Mouse (Mus musculus) forebrain, embryonic 16.5 days (tissue): ENCODE measurements around the gene Atg13. TPM values are rescaled to one million over a fixed set of nuclear protein-coding genes. Genes with fewer than 3 reads are reported as not detected.
"Not testable (repeated sequence)": the region's sequence is repeated elsewhere in the genome, so short reads cannot be mapped to it uniquely, and the experiment has no call there.

Source experiments
- ATAC-seq: fragments of 200-750 bp; cut with Nextera tagmentation; 2 replicates; pipeline ENCODE4 v1.8.0; 2017; ENCODE audit warnings: mild to moderate bottlenecking, moderate library complexity
- H3K27ac ChIP-seq: fragments of 300-500 bp; sonication (generic); 2 replicates; pipeline ENCODE4 v1.5.1; 2014; ENCODE audit warnings: low read length, control low read depth
- H3K27me3 ChIP-seq: fragments of 300-500 bp; sonication (generic); replicated peaks from 2 replicates; pipeline ENCODE4 v1.6.1; 2014; ENCODE audit warnings: low read length; ENCODE audit not compliant: control insufficient read depth, insufficient read depth
- H3K36me3 ChIP-seq: fragments of 300-500 bp; sonication (generic); 2 replicates; pipeline ENCODE4 v1.6.1; 2014; ENCODE audit not compliant: control insufficient read depth, insufficient read depth
- H3K4me1 ChIP-seq: fragments of 300-500 bp; sonication (generic); replicated peaks from 2 replicates; pipeline ENCODE4 v1.6.1; 2014; ENCODE audit warnings: low read length; ENCODE audit not compliant: control insufficient read depth, insufficient read depth
- H3K4me2 ChIP-seq: fragments of 300-500 bp; sonication (generic); 2 replicates; pipeline ENCODE4 v1.6.1; 2014; ENCODE audit warnings: mild to moderate bottlenecking, low read length, control low read depth
- H3K4me3 ChIP-seq: fragments of 300-500 bp; sonication (generic); replicated peaks from 2 replicates; pipeline ENCODE4 v1.5.1; 2014; ENCODE audit warnings: mild to moderate bottlenecking, low read length, control low read depth
- H3K9ac ChIP-seq: fragments of 300-500 bp; sonication (generic); replicated peaks from 2 replicates; pipeline ENCODE4 v1.6.1; 2014; ENCODE audit warnings: low read depth, low read length, control low read depth
- H3K9me3 ChIP-seq: fragments of 300-500 bp; sonication (generic); 2 replicates; pipeline ENCODE4 v1.6.1; 2016; ENCODE audit warnings: low read length; ENCODE audit not compliant: control insufficient read depth
- WGBS: fragments of 180-500 bp; shearing (Covaris S2); extraction: QIAGEN DNeasy Blood & Tissue Kit; methylation state at CpG from one replicate; pipeline ENCODE4 v1.1.7; 2014; 5-methylcytosine and 5-hydroxymethylcytosine counted together
- polyA plus RNA-seq: library from polyadenylated mRNA; unstranded; fragments of >200 nt; fragmentation: Nextera tagmentation; extraction: Ambion mirVana; gene quantifications from 2 replicates; pipeline ENCODE4 v1.2.1, GENCODE M21; 2015

Atg13 gene
- polyA plus RNA-seq, 1 experiment from 2014 or later = 45.0 TPM

GRCm38 (mm10) chr2:91725476-91725875, 15.1 kb upstream of the Atg13 start:
- H3K9ac ChIP-seq, H3K36me3 ChIP-seq, H3K9me3 ChIP-seq, H3K4me1 ChIP-seq, H3K4me3 ChIP-seq, H3K27me3 ChIP-seq, H3K4me2 ChIP-seq, H3K27ac ChIP-seq, ATAC-seq: not testable (repeated sequence)
- 64% methylated on average over 4 of the region's 4 CpGs for WGBS

DNA sequence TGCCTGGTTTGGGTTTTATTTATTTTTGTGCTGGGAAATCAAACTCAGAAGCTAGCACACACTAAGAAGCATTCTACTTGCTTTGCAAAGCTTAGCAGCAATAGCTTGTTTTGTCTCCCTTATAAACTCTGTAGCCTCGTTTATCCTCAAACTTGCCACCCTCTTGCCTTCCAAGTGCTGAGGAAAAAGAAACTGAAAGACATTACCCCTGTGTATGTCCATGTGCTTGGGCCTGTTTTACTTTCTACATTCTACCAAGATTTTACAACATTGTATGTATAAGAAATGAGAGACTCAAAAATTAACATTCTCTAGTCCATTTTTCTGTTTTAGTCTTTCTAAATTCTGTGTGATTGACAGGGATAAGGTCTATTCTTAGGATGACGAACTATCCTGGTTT, 14.3 kb upstream of the Atg13 start:
- Histone ChIP-seq H3K4me1 (no peaks in the 10 kb centered on the region), H3K27ac (no peak overlapping the region), H3K27me3 (no peaks in the 10 kb centered on the region), H3K4me3 (no peak overlapping the region), H3K4me2 (no peak overlapping the region), H3K36me3 (no peaks in the 10 kb centered on the region), H3K9ac (no peak overlapping the region), H3K9me3 (no peaks in the 10 kb centered on the region)
- ATAC-seq = no peak
- WGBS = 65% methylated on average over 2 of the region's 2 CpGs

DNA sequence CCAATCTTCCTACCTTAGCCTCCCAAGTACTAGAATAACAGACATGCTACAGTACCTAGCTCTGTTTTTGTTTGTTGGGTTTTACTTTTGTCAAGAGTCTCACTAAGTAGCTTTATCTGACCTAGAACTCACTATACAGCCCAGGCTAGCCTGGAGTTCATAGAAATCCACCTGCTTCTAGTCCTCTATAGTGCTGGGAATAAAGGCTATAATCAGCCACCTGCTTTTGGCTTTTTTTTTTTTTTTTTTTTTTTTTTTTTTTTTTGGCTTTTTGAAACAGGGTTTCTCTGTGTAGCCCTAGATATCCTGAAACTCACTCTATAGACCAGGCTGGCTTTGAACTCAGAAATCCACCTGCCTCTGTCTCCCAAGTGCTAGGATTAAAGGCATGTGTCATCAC, 13.6 kb upstream of the Atg13 start:
- Histone ChIP-seq H3K9ac (no peak overlapping the region), H3K9me3 (no peaks in the 10 kb centered on the region), H3K4me2 (no peak overlapping the region), H3K27me3 (no peaks in the 10 kb centered on the region), H3K4me3 (no peak overlapping the region), H3K36me3 (no peaks in the 10 kb centered on the region), H3K4me1 (no peaks in the 10 kb centered on the region), H3K27ac (no peak overlapping the region)
- no peak for ATAC-seq

DNA sequence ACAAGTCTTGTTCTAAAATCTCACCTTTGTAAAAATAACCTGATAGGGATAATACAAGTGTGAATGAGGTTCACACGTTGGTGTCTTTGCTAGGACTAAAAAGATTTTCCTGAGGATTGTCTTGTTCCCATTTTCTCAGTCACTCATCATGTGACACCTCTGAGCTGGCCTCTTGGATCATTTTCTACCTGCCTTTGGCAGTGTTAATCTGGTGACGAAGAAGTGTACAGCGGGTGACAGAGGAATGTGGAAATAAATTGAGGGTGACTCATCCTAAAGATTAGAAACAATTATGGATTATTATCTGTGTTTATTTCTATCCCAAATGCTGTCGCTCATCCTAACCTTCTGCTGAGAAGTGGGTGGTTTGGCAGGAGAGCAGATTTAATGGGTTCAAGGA, 13.0 kb upstream of the Atg13 start:
- H3K27me3 ChIP-seq = no peaks in the 10 kb centered on the region
- H3K4me1 ChIP-seq = no peaks in the 10 kb centered on the region
- no peak overlapping the region for H3K4me2 ChIP-seq
- no peak overlapping the region for H3K27ac ChIP-seq
- H3K9me3 ChIP-seq = no peaks in the 10 kb centered on the region
- no peak overlapping the region for H3K9ac ChIP-seq
- H3K36me3 ChIP-seq = no peaks in the 10 kb centered on the region
- 74% methylated on average over 4 of the region's 4 CpGs for WGBS
- no peak for ATAC-seq
- H3K4me3 ChIP-seq = no peak overlapping the region

- Histone ChIP-seq H3K4me2 (no peak overlapping the region), H3K4me3 (no peak overlapping the region), H3K9ac (no peak overlapping the region), H3K27ac (no peak overlapping the region), H3K4me1 (no peaks in the 10 kb centered on the region), H3K36me3 (no peaks in the 10 kb centered on the region), H3K27me3 (no peaks in the 10 kb centered on the region), H3K9me3 (no peaks in the 10 kb centered on the region)
- ATAC-seq = no peak
- WGBS = 87% methylated on average over 6 of the region's 6 CpGs
Observed at GRCm38 (mm10) chr2:91718276-91718675, 7.9 kb upstream of the Atg13 start.

DNA sequence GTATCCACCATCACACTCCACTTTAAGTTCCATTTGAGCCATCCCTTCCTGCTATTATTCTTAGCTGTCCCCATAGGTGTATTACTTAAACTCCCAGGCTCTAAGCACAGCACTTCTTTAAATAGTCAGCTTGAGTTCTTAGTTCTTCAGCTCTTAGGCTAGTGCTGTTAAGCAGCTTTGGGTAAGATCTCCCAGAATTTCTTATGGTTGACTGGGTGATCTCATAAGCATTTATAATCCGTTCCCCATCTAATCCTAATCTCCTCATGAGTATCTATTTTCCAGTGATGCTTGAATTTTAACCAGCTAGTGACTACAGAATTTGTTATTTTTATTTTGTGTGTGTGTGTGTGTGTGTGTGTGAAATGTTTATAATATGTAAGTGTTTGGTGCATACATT, 4.5 kb upstream of the Atg13 start:
- no peak overlapping the region for H3K4me3 ChIP-seq
- no peaks in the 10 kb centered on the region for H3K27me3 ChIP-seq
- no peaks in the 10 kb centered on the region for H3K9me3 ChIP-seq
- ATAC-seq = no peak
- no peaks in the 10 kb centered on the region for H3K36me3 ChIP-seq
- H3K27ac ChIP-seq = no peak overlapping the region
- H3K4me1 ChIP-seq = peaks cover 10% of the 10 kb centered on the region
- 81% methylated on average over 1 of the region's 1 CpGs for WGBS
- no peak overlapping the region for H3K9ac ChIP-seq
- no peak overlapping the region for H3K4me2 ChIP-seq

- Histone ChIP-seq H3K9ac (peak overlapping the region; percentile 87), H3K27ac (peak overlapping the region; percentile 83), H3K9me3 (no peaks in the 10 kb centered on the region), H3K36me3 (no peaks in the 10 kb centered on the region), H3K4me2 (peak overlapping the region; percentile 89), H3K27me3 (no peaks in the 10 kb centered on the region), H3K4me1 (peaks cover 17% of the 10 kb centered on the region), H3K4me3 (peak overlapping the region; percentile 99)
- WGBS = 3% methylated on average over 8 of the region's 8 CpGs
- ATAC-seq = no peak
Observed at GRCm38 (mm10) chr2:91711256-91711925, 1.0 kb upstream of the Atg13 start.

GRCm38 (mm10) chr2:91708361-91708760, 2.0 kb downstream of the Atg13 start:
- Histone ChIP-seq H3K4me1 (peaks cover 17% of the 10 kb centered on the region), H3K9ac (no peak overlapping the region)

DNA sequence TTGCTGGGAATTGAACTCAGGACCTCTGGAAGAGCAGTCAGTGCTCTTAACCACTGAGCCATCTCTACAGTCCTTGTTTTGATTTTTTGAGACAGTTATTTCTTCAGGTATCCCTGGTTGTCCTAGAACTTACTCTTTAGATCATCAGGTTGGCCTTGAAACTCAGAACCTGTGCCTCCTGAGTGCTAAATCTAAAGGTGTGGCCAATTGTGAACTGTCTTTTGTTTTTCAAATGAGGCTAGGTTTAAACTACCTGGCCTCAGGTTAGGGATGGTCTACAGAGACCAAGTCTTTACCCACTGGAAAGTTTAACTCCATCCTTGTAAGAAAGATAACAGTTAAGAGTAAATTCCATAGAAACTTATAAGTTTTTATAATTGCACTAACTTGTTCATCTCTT, 3.9 kb downstream of the Atg13 start:
- Histone ChIP-seq H3K27ac (no peak overlapping the region), H3K4me3 (no peak overlapping the region), H3K27me3 (no peaks in the 10 kb centered on the region), H3K4me1 (peaks cover 10% of the 10 kb centered on the region), H3K36me3 (no peaks in the 10 kb centered on the region), H3K4me2 (no peak overlapping the region), H3K9ac (no peak overlapping the region), H3K9me3 (no peaks in the 10 kb centered on the region)
- ATAC-seq = no peak

More at GRCm38 (mm10) chr2:91708361-91708760, 2.0 kb downstream of the Atg13 start:
- no peak for ATAC-seq
- 92% methylated on average over 6 of the region's 6 CpGs for WGBS
- Histone ChIP-seq H3K9me3 (no peaks in the 10 kb centered on the region), H3K4me3 (no peak overlapping the region), H3K27ac (no peak overlapping the region), H3K27me3 (no peaks in the 10 kb centered on the region), H3K4me2 (no peak overlapping the region), H3K36me3 (no peaks in the 10 kb centered on the region)

DNA sequence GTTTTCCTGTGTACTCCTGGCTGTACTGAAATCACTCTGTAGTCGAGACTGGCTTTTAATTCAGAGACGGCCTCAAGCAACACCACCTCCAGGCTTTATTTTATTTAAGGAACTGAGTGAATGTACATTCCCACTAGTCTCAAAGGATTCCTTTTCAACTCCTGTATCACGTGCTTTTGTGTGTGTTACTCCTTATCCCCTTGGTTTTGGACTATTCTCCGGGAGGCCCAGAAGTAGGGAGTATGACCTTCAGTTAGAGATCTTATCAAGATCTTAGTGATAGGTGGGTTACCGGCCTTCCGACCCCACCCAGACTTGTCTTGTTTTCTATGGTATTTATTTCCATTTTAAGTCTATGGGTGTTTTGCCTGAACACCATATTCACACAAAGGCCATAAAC, 4.6 kb downstream of the Atg13 start:
- no peaks in the 10 kb centered on the region for H3K27me3 ChIP-seq

More for the DNA sequence above, 4.6 kb downstream of the Atg13 start:
- ATAC-seq = no peak
- Histone ChIP-seq H3K4me3 (no peak overlapping the region), H3K9me3 (no peaks in the 10 kb centered on the region), H3K36me3 (no peaks in the 10 kb centered on the region), H3K27ac (no peak overlapping the region), H3K4me2 (no peak overlapping the region), H3K4me1 (peaks cover 7% of the 10 kb centered on the region), H3K9ac (no peak overlapping the region)
- WGBS = 85% methylated on average over 6 of the region's 6 CpGs
